Mouse (Mus musculus) monocyte, adult 5-6 weeks (primary cell): ENCODE results near the gene Gpc4. TPM values are rescaled to one million over a fixed set of nuclear protein-coding genes. Genes with fewer than 3 reads are reported as not detected.

Experiments used
- ATAC-seq: fragments of 153-309, 156-312 bp; replicated peaks from 2 replicates; pipeline ENCODE4 v1.8.0; 2017; ENCODE audit warnings: mild to moderate bottlenecking; ENCODE audit not compliant: low TSS enrichment, insufficient number of reproducible peaks, severe bottlenecking, poor library complexity, low FRiP score
- total RNA-seq: library from RNA; stranded (forward); fragments of 200-1000, 200-491, 200-594 nt; gene quantifications from 3 replicates; pipeline ENCODE4 v1.2.3, GENCODE M21; 2017

Gpc4 gene
- 0.39 to 1.2 TPM in 2 of 3 replicates, not detected in the other for total RNA-seq

GRCm38 (mm10) chrX:52164738-52165554 is at the start of gene Gpc4:
TSS of gene Gpc4 (minus strand) at chrX:52165252.
- ATAC-seq = no peak

GRCm38 (mm10) chrX:52212846-52213245 is 47.8 kb upstream of the Gpc4 start:
- ATAC-seq = no peak

- no peak for ATAC-seq
Measured at GRCm38 (mm10) chrX:52199836-52200235, 34.8 kb upstream of the Gpc4 start.

- ATAC-seq = no peak
Measured at GRCm38 (mm10) chrX:52193311-52193968, 28.4 kb upstream of the Gpc4 start.

GRCm38 (mm10) chrX:52189094-52189493 is 24.0 kb upstream of the Gpc4 start:
- no peak for ATAC-seq

- no peak for ATAC-seq
Measured at GRCm38 (mm10) chrX:52183551-52184442, 18.7 kb upstream of the Gpc4 start.

- no peak for ATAC-seq
Measured at GRCm38 (mm10) chrX:52181401-52181800, 16.3 kb upstream of the Gpc4 start.

GRCm38 (mm10) chrX:52177067-52177466 is 12.0 kb upstream of the Gpc4 start:
- no peak for ATAC-seq

GRCm38 (mm10) chrX:52167519-52168244 is 2.6 kb upstream of the Gpc4 start:
- ATAC-seq = no peak

- ATAC-seq = no peak
Measured at GRCm38 (mm10) chrX:52165555-52165938, 495 bp upstream of the Gpc4 start.

GRCm38 (mm10) chrX:52164134-52164737 is 816 bp downstream of the Gpc4 start:
- no peak for ATAC-seq

- no peak for ATAC-seq
Measured at GRCm38 (mm10) chrX:52163418-52164133, 1.5 kb downstream of the Gpc4 start.

GRCm38 (mm10) chrX:52162756-52163155 is 2.3 kb downstream of the Gpc4 start:
- ATAC-seq = no peak

- no peak for ATAC-seq
Measured at GRCm38 (mm10) chrX:52162206-52162605, 2.8 kb downstream of the Gpc4 start.

- ATAC-seq = no peak
Measured at GRCm38 (mm10) chrX:52159621-52160020, 5.4 kb downstream of the Gpc4 start.

- ATAC-seq = no peak
Measured at GRCm38 (mm10) chrX:52155408-52155953, 9.6 kb downstream of the Gpc4 start.

GRCm38 (mm10) chrX:52154821-52155220 is 10.2 kb downstream of the Gpc4 start:
- no peak for ATAC-seq
